Mouse (Mus musculus) urinary bladder, postnatal 4 days (tissue): Measurements from ENCODE around the gene Cdkn1c.

Experiments
- DNase-seq, 2 experiments: peaks; one replicate each; pipeline ENCODE4 v3.0.0; 2021 to 2022; ENCODE audit warnings: low spot score in 2 of 2

Cdkn1c gene

GRCm38 (mm10) chr7:143437231-143437893, 23.5 kb downstream of the Cdkn1c start:
- no peak for DNase-seq

GRCm38 (mm10) chr7:143433331-143433730, 27.5 kb downstream of the Cdkn1c start:
- DNase-seq = no peak

GRCm38 (mm10) chr7:143432631-143433030, 28.2 kb downstream of the Cdkn1c start:
- DNase-seq = no peak

GRCm38 (mm10) chr7:143428814-143429499, 31.9 kb downstream of the Cdkn1c start:
- DNase-seq = no peak

- no peak for DNase-seq
These were observed 32.6 kb downstream of the Cdkn1c start for GRCm38 (mm10) chr7:143428142-143428813.

- DNase-seq = no peak
These were observed 41.2 kb downstream of the Cdkn1c start for GRCm38 (mm10) chr7:143419585-143420160.

- DNase-seq = no peak
These were observed 43.0 kb downstream of the Cdkn1c start for GRCm38 (mm10) chr7:143417875-143418274.

GRCm38 (mm10) chr7:143416406-143416805, 44.4 kb downstream of the Cdkn1c start:
- DNase-seq = no peak

GRCm38 (mm10) chr7:143415070-143415469, 45.8 kb downstream of the Cdkn1c start:
- no peak for DNase-seq

GRCm38 (mm10) chr7:143412606-143413005, 48.2 kb downstream of the Cdkn1c start:
- DNase-seq = no peak

- peak in 1 of 2 experiments; percentile 41 for DNase-seq
These were observed 52.2 kb downstream of the Cdkn1c start for GRCm38 (mm10) chr7:143408615-143409021.
